Mouse (Mus musculus) embryo, embryonic 9.5 days (tissue): ENCODE data around the gene Usp5.
"Not testable (repeated sequence)": the region's sequence is repeated elsewhere in the genome, so short reads cannot be mapped to it uniquely, and the experiment has no call there.

Source experiments
- DNase-seq: peaks from one replicate; pipeline ENCODE4 v3.0.0-alpha.2; 2017; ENCODE audit errors: extremely low spot score

The Usp5 gene

DNA sequence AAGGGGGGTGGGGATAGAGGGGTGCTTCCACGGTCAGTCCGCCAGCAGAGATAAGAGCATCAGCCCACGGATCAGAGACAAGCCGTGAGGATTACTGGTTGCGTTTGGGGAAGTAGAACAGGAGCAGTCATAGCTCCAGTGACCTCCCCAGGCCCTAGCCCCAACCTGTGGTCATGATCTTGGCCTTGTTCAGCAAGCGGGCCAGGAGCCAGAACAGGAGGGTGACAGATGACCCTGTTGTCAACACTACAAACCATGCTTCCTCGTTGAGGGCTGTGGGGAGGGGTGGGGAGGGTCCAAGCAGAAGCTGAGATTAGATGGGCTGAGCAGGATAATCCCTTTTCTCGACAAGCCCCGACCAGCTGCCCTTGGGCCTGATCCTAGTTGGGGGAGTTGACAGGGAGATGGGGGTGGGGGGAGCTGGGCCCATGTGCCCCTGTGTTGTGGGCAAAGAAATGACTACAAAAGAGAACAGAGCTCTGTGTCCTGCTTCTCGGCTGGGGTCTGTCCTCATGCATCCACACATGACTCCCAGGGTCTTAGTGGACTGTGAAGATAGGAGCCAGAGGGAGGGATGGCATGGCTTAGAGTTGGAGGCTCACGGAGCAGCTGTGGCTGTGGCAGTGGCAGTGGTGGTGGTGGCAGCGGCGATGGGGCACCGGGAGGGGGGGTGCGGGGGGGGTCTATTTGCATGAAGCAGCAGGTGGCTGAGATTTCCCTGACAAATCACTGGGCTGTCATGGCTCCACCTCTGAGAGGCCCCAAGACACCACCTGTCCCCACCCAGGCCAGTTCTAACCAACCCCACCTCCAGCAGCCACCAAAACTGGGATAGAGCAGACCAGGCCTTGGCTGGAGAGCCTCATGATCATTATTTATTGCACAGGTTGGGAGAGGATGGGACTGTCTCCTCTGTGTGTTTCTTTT lies 11.2 kb upstream of the Usp5 start, which contains the start of gene Gnb3:
Gnb3 (minus strand) TSS at position 35 of the 927 bp plus-strand sequence.
- DNase-seq: no peak

DNA sequence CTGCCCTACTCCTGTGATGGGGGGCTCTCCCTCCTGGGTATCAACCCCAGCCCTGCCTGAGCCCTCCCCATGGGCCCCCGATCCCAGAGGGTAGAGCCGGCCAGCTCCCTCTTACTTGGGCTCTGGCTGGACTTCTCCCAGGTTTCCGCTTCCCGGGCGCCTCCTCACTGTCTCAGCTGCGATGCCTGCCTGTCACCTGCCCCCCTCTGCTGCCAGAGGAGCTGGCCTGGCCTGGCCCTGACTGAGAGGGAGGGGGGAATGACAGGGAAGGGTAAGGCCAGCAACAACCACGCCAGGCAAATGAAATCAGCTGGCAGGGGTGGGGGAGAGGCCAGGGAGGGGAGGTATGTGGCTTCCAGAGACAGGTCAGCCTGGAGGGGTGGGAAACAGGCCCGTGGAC lies 10.5 kb upstream of the Usp5 start:
- DNase-seq: no peak

DNA sequence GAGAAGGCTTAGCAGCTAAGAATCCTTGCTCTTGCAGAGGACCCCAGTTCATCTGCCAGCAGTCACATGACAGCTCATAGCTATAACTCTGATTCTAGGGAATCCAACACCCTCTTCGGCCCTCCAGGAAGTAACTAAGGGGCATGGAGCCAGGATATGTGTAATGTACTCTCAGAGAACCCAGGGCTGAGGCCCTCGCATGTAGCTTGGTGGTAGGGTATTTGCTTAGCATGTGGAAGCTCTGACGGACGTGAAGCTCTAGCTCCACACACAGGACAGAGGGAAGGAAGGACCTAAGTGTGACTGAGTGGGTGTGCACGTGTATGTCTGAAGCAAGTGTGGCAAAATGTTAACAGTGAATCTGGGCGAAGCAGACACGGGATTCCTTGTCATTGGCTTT lies 7.1 kb upstream of the Usp5 start:
- DNase-seq: no peak

DNA sequence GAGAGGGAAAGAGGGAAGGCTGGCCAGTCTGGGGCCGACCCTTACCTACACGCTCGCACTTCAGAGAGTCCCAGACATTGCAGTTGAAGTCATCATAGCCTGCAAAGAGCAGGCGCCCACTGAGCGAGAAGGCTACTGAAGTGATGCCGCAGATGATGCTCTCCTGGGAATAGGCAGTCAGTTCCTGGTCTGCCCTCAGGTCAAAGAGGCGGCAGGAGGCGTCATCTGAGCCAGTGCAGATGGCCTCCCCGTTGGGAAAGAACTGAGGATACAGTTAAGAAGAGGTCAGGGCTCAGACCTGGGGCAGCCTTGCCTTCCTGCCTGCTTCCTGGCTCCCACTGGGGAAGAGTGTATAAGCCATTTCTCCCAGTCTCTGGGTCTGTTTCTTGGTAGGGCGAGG lies 6.2 kb upstream of the Usp5 start:
- DNase-seq: no peak

DNA sequence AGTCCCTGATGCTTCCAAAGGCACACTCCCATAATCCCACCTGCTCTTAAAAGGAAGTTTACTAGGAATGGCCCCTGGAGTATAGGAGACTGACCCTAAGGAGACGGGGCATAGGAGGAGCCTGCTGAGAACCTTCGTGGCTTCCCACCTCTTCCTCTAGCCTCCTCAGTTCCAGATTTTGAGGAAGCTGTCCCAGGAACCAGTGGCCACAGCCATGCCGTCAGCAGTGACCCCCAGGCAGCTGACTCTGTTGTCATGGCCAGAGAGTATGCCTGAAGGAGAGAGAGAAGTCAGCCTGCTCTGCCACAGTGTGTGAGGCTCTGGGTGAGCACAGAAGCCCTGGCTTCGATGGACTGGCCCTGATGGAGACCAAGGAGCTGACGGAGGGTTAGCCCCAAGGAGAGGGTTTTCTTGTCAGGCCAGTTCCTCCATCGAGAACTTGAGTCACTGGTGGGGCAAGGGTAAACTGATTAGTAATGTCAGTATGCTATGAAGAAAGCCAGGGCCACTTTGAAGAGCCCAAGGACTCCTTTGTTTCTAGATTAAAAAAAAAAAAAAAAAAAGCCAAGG lies 5.3 kb upstream of the Usp5 start:
- no peak for DNase-seq

DNA sequence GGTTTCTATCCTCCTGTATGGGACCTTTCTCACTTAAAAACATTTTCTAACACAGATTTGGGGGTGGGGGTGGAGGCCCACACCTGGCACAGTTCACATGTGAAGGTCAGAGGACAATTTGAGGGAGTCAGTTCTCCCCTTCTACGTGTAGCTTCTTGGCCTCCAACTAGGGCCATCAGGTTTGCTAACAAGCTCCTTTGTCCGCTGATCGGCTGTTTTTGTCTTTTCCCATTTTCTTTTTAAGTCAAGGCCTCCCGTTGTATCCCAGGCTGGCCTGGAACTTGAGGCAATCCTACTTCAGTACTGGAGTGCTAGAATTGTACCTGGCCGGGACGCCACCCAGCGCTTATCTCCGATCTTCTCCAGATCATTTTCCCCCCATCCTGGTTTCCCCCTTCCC lies 2.4 kb upstream of the Usp5 start:
- DNase-seq: no peak

DNA sequence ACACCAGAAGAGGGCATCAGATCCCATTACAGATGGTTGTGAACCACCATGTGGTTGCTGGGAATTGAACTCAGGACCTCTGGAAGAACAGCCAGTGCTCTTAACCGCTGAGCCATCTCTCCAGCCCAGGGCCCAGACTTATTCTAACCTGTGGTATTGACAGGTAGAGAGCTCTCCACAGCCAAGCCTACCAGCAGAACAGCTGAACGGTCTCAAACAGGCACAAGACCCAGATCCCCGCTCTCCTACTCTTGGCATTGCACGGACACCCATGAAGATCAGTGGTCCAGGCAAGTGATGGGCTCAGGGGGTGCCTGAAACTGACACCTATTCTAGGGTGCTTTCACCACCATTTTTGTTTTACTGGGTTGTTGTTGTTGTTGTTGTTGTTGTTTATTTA lies 1.9 kb upstream of the Usp5 start:
- DNase-seq: not testable (repeated sequence)

DNA sequence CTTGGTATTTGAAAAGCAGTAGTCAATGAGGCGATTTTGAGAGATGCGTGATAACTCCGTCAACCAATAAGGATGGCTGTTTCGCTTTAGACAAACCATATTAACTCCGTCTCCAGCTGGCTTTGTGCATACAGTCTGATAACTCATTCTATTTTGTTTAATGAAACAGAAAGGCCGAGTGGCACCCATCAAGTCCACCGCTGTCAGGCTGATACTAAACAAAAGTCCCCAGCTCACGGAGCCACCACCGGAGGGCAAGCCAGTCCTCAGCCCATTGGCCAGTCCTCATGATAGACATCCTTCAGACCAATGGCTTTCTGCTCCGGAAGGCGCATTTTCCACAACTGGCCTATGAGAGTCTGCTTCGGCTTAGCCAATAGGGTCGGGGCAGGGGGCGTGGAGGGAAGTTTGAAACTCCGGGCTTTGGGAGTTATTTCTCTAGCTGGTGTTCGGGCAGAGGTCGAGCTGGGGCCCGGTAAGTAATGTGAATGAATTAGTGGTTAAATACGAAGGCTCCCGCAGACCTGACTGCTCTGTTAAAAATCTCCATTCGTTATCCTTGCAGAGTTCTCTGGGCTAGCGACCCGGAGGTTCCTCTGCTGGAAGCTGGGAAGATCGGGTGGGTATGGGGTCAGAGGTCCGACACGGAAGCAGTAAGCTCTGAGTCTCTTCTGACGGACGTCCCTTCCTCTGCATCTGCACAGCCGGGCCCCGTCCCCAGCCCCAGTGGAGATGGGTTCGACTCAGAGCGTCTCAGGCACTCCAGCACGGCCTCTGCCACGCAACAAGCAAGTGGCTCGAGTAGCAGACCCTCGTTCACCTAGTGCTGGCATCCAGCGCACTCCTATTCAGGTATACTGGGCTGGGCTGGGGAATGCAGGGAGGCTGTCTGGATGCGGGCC lies 766 bp upstream of the Usp5 start:
- peak; percentile 90 for DNase-seq

DNA sequence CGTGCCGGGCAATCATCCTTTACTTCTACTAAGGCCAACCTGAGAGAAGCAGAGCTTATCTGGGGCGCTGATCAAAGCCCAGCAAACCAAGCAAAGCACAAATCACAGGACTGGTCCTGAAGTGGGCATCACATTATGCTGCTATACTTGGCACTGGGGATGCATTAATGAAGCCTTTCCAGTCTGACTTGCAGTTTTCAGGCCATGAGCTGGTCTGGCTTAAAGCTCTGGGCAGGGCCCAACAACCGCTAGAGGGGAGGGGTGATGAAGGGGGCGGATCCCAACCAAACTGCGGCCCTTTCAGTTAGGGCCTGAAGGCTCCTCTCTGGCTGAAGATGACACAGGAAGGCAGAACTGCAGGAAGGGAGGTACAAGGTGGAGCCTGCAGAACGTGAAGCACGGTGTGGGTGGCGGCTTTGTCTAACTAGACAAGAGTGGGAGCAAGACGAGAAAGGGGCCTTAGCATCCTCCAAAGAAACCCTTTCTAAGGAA lies 1.1 kb downstream of the Usp5 start:
- peak; percentile 53 for DNase-seq

DNA sequence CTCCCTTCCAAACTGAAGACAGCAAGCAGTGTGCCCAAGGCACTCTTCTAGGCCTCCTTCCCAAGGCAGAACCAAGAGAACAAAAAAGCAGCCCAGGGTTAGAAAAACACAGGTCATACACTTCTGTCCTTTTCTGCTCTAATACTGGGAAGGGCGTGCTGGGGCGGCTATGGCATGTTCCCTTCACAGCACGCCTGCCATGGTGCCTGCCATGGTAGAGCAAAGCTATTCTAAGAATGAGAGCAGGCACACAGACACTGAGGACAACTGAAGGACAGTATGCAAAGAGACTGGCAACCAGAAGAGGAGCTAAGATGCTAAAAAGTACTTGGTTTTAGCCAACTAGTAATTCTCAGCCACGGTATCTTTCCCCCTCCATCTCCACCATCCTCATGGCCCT lies 7.2 kb downstream of the Usp5 start:
- no peak for DNase-seq

DNA sequence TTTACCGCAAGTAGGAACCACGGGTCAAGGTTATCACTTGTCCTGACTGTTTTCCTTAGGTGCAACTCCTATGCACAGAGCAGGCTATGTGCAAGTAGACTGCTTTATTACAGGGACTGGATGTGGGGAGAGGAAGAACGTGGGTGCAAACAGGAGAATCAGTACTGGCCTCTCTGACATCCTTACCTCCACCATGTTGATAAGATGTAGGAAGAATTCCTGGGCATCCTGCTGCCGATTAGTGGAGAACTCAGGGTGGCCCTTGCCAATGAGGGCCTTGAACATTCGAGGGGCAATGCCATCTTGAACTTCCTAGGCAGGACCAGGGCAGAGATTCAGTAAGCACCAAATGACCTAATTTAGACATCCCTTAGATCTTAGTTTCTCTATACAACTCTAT lies 8.4 kb downstream of the Usp5 start:
- DNase-seq: no peak

DNA sequence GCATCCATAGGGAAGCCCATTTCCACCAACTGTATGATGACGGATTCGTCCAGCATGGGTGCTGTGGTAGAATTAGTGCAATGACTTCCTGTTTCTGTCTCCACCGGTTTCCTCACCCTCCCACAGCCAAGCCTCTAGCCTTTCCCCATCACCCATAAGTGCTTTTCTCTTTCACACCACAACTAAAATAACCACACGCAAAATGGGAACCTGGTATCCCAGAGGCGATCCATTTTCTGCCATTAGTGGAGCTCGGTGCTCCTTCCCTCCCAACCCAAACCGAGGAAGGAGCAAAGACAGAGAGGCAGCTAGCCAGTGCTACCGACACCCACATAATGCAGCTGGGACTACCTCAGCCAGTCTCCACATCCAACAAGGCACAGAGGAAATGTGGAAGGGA lies 11.3 kb downstream of the Usp5 start:
- no peak for DNase-seq

DNA sequence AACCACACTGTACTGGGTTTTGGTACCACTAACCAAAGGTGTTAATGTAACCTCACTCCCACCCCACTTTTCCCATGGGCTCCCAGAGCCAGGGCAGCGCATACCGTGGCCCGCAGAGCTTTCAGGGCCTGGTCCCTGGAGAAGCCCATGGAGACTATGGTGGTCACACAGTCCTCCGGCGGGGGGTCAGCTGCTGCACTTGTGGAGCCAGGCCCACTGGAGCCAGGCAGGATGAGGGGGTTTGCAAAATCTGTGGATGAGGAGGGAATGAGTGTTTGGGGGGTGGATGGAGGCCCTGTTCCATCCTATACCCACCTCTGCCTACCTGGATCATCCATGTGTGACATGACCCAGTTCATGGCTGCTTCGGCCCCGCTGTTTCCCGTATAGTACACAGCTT lies 11.7 kb downstream of the Usp5 start:
- DNase-seq: no peak

DNA sequence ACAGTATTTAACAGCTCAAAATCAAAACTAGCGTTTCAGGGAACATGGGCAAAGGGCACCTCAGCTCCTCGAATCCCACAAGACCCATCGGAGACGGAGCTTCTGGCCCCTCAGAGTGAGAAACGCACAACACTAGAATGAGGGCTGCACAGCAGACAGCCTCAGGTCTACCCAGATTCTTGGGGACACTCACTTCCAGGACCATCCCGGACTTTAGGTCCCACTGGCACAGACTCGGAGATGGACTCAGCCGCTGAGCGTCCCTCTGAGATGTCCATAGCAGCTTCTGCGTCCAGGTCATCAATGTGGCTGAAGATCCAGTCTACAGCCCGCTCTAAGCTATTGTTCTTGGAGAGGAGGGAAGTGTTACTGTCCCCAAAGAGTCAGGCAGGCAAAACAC lies 12.2 kb downstream of the Usp5 start:
- no peak for DNase-seq

DNA sequence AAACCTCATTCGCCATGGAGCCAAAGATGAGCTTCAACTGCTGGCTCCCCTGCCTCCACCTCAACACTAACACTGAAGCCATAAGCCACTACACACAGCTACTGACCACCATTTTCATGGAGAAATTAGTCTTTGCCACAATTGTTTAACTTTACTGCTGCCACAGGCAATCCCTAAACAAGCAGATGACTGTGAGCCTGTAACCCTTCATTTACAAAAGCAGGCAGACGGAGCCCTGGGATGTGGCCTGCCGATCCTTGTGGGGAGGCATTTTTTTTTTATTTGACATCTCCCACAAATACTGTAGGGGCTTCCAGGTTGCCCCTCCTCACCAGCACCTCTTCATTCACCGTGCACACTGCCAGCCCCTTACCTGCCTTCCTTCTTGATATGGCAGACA lies 12.7 kb downstream of the Usp5 start:
- no peak for DNase-seq

DNA sequence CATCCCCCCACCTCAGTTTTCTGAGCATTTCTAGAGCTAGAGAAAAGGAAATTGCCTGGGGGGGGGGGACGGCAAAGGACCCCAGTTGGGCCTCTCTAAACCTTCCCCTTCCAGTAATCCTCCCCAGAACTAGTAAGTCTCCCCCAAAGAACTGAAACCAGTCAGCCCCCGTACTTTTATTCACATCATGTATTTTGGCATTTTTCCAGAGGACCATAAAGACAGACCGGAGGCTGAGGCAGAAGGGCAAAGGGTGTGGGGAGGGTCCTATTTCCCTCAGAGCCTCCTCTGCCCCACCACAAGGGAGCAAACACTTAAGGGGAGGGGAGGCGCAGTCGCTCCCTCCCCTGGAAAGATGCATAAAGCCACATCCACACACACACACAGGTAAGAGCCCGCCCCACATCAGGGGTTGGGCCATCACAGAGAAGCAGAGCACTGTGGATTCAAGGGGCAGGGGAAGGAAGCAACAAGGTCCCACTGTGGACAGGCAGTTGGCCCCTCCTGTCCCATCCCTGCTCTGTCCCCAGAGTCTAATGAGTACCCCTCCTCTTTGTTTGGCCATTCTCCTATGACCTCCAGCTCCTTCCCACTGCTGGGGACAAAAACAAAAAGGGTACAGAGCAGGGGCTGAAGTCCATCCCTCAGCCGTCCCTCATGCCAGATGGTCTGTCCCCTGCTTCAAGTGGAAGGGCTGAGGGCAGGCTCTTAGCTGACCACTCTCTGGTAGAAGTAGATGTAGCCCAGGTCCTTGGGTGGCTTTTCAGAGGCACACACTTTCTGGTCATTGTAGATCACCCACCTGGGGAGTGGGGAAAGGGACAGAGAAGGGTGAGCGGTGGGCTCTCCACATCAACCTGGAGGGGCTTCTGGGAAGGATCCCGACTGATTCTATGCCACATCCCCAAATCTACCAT lies 14.2 kb downstream of the Usp5 start:
- no peak for DNase-seq

DNA sequence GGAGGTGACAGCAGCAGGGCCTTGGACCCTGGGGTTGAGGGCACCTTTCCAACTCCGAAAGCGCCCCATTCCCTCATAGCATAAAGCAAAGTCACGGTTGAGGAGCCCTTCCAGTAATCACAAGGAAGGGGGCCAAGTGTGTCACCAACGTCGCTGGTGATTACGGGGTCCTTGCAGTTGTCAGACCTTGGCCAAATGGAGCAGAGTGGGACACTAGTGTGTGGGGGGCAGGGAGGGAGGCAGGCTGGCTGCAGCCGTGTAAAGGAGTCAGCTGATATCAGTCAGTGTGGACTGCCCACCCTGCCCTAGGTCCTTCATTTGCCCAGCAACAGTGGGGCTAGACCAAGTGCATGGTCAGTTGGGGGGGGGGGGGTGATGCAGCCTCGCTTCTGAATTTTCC lies 14.8 kb downstream of the Usp5 start:
- DNase-seq: no peak

DNA sequence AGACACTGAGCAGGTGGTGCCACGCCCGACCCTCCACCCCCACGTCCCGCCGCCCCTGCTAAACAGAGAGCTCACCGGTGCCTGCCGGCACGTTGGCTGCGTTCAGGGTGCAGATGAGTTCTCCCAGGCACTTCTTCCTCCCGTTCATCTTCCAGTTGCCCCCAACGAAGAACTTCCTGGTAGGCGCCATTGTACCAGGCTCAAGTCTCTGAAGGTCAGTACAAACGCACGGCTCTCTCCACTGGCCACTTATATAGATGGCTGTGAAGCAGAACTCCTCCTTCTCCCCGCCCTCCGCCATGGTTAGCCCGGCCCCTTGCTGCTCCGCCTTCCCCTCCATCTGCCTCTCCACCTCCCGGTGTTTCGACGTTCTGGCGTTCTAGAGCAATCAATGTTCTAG lies 15.4 kb downstream of the Usp5 start, which contains the start of gene Tpi1:
Tpi1 (minus strand) TSS at position 364 of the 400 bp plus-strand sequence.
- peak; percentile 92 for DNase-seq

DNA sequence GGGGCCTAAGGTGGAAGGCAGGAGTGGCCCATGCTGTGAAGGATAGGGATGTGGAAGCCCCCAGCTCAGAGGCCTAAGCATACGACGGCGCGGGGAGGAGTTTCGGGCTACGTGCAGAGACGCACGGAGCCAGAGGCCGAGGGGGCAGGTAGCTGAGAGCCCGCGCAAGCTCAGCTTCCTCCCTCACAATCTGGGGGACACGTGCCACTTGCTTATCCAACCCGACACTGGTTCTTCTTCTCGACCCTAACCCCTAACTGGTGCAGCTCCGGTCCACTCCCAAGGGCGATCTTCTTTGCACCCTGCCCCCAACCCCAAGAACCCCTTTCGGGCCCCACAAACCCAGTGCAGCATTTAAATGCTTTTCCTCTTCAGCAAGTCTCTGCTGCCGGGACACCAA lies 15.8 kb downstream of the Usp5 start:
- peak; percentile 75 for DNase-seq

DNA sequence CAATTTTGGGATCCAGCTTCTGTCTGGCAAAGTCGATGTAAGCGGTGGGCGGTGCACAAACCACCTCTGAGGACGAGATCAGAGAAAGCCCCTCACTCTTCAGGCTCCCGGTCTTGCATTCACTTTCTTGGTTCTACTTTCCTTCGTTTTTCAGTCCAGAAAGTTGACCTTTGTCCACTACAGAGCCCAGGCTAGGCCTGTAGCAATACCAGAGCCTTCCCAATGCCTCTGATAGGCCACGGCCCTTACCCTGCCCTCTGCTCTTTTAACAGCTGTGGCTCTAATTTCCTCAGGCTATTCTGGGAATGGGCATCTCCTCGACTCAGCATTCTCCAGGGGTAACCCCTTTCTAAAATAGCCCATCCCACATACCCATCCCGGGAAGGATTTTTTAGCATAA lies 16.4 kb downstream of the Usp5 start:
- DNase-seq: no peak
